Mouse (Mus musculus) intestine, embryonic 14.5 days (tissue): ENCODE results near the gene Fgfbp1. TPM values are rescaled to one million over a fixed set of nuclear protein-coding genes. Genes with fewer than 3 reads are reported as not detected.

Experiments
- ATAC-seq: fragments of 200-750 bp; cut with Nextera tagmentation; replicated peaks from 2 replicates; pipeline ENCODE4 v1.8.0; 2017; ENCODE audit warnings: low read depth, moderate number of reproducible peaks, moderate TSS enrichment, moderate library complexity; ENCODE audit not compliant: low FRiP score, low TSS enrichment
- DNase-seq: peaks from one replicate; pipeline ENCODE4 v3.0.0-alpha.2; 2018; ENCODE audit warnings: low spot score
- H3K27ac ChIP-seq: fragments of 300-500 bp; sonication (generic); 2 replicates; pipeline ENCODE4 v1.5.1; 2014; ENCODE audit warnings: low read depth, mild to moderate bottlenecking, control low read depth
- H3K27me3 ChIP-seq: fragments of 300-500 bp; sonication (generic); replicated peaks from 2 replicates; pipeline ENCODE4 v1.6.1; 2014; ENCODE audit warnings: low read length, control low read depth; ENCODE audit not compliant: control insufficient read depth, insufficient read depth
- H3K36me3 ChIP-seq: fragments of 300-500 bp; sonication (generic); 2 replicates; pipeline ENCODE4 v1.6.1; 2014; ENCODE audit warnings: low read length, control low read depth; ENCODE audit not compliant: control insufficient read depth, insufficient read depth
- H3K4me1 ChIP-seq: fragments of 300-500 bp; sonication (generic); replicated peaks from 2 replicates; pipeline ENCODE4 v1.6.1; 2014; ENCODE audit warnings: low read length, control low read depth, mixed read lengths; ENCODE audit not compliant: control insufficient read depth, insufficient read depth
- H3K4me2 ChIP-seq: fragments of 300-500 bp; sonication (generic); 2 replicates; pipeline ENCODE4 v1.6.1; 2014; ENCODE audit warnings: low read length
- H3K4me3 ChIP-seq: fragments of 300-500 bp; sonication (generic); 2 replicates; pipeline ENCODE4 v1.5.1; 2014; ENCODE audit warnings: low read depth, low read length, control low read depth, mixed read lengths
- H3K9ac ChIP-seq: fragments of 300-500 bp; sonication (generic); 2 replicates; pipeline ENCODE4 v1.6.1; 2014; ENCODE audit warnings: mild to moderate bottlenecking, low read length
- H3K9me3 ChIP-seq: fragments of 300-500 bp; sonication (generic); 2 replicates; pipeline ENCODE4 v1.6.1; 2016; ENCODE audit warnings: low read length, control low read depth; ENCODE audit not compliant: control insufficient read depth
- WGBS: fragments of 180-500 bp; shearing (Covaris S2); extraction: QIAGEN DNeasy Blood & Tissue Kit; methylation state at CpG from one replicate; pipeline ENCODE4 v1.1.7; 2014; 5-methylcytosine and 5-hydroxymethylcytosine counted together
- polyA plus RNA-seq: library from polyadenylated mRNA; unstranded; fragments of >200 nt; fragmentation: Nextera tagmentation; extraction: Ambion mirVana; gene quantifications from 2 replicates; pipeline ENCODE4 v1.2.1, GENCODE M21; 2014

Fgfbp1 gene
- polyA plus RNA-seq = 28.7 and 28.8 TPM in 2 replicates

DNA sequence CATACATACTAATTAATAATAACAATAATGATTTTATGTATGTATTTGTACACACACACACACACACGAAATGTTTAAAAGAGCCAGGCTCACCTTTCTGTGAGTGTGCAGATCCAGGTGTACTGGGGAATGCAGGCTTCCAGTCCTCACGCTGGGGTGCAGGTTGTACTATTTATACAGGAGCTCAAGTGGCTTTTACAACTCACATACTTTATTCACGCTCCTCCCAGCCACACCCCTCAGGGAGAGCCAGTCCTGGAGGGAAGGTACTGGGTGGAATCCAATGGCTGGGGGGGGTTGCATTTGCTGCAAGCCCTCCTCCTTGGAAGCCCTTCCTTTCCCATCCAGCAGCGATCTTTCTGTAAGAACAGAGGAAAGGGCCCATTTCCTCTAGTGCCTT lies at the start of gene Fgfbp1:
Gene Fgfbp1, minus strand, starts transcription at position 160 of the 400 bp plus-strand sequence.
- Histone ChIP-seq H3K4me1 (no peaks in the 10 kb centered on the region), H3K4me2 (peak within 1 kb of the TSS; percentile 11; the same call in 1 of the 2 replicates), H3K4me3 (no peak within 1 kb of the TSS), H3K27ac (no peak within 1 kb of the TSS), H3K9ac (no peak within 1 kb of the TSS), H3K36me3 (no peaks in the 10 kb centered on the region), H3K9me3 (no peaks in the 10 kb centered on the region), H3K27me3 (no peaks in the 10 kb centered on the region)
- ATAC-seq = peak; percentile 74
- 45% methylated on average over 4 of the region's 4 CpGs for WGBS
- DNase-seq = no peak

GRCm38 (mm10) chr5:43998295-43998989 lies 16.9 kb upstream of the Fgfbp1 start:
- H3K4me3 ChIP-seq = no peak overlapping the region
- no peak overlapping the region for H3K27ac ChIP-seq
- H3K4me1 ChIP-seq = no peaks in the 10 kb centered on the region
- DNase-seq (no peak), ATAC-seq (peak; percentile 43; the same call in 1 of the 2 replicates)
- no peak overlapping the region for H3K9ac ChIP-seq
- peaks cover 21% of the 10 kb centered on the region for H3K36me3 ChIP-seq
- WGBS = 86% methylated on average over 9 of the region's 9 CpGs
- H3K4me2 ChIP-seq = no peak overlapping the region
- H3K9me3 ChIP-seq = no peaks in the 10 kb centered on the region
- no peaks in the 10 kb centered on the region for H3K27me3 ChIP-seq

DNA sequence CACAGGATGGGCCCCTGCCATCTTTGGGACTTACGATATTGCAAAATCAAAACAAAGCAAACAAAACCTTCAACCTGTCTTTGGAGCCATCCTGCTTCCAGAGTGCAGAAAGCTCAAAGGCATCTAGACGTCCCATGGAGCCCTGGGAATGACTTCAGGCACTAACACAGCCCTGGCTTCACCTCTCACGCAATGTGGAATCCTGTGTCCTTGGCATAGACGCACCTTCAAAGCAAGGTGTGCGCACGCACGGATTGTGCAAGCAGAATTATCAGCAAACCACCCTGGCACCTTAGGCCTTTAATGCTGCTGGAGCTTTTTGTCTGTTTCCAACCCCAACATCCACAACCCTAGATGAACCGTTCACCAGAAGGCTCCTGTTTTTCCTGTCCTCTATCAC lies 16.0 kb upstream of the Fgfbp1 start:
- Histone ChIP-seq H3K9ac (no peak overlapping the region), H3K27me3 (no peaks in the 10 kb centered on the region), H3K27ac (no peak overlapping the region), H3K36me3 (peaks cover 19% of the 10 kb centered on the region; the same call in 1 of the 2 replicates), H3K9me3 (no peaks in the 10 kb centered on the region), H3K4me3 (no peak overlapping the region), H3K4me2 (no peak overlapping the region), H3K4me1 (no peaks in the 10 kb centered on the region)
- 83% methylated on average over 8 of the region's 8 CpGs for WGBS
- DNase-seq = no peak
- no peak for ATAC-seq

- no peak overlapping the region for H3K27ac ChIP-seq
- 84% methylated on average over 4 of the region's 4 CpGs for WGBS
- H3K4me2 ChIP-seq = no peak overlapping the region
- no peaks in the 10 kb centered on the region for H3K4me1 ChIP-seq
- no peaks in the 10 kb centered on the region for H3K9me3 ChIP-seq
- H3K36me3 ChIP-seq = peaks cover 9% of the 10 kb centered on the region; the same call in 1 of the 2 replicates
- ATAC-seq = no peak
- H3K27me3 ChIP-seq = no peaks in the 10 kb centered on the region
- H3K9ac ChIP-seq = no peak overlapping the region
- no peak for DNase-seq
- H3K4me3 ChIP-seq = no peak overlapping the region
These were observed 14.6 kb upstream of the Fgfbp1 start for GRCm38 (mm10) chr5:43996162-43996561.

DNA sequence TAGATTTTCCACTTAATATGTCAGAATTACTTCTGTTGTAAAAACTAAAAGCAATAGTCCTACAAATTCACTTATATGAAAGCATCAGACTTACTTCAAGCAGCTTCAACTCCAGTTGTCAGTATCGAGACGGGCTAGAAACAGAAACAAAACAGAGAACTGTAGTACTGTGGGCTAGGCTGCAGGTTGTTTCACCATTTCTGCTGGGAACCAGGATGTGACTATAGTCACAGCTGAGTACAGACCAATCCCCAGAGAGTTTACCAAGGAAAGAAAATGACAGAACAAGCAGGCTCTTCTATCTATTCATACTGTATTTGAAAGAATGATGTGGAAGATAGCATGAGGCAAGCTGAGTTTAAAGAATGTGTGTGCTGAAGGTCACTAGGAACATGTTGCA lies 13.4 kb upstream of the Fgfbp1 start:
- peaks cover 7% of the 10 kb centered on the region; the same call in 1 of the 2 replicates for H3K36me3 ChIP-seq
- H3K9ac ChIP-seq = no peak overlapping the region
- WGBS = 83% methylated on average over 2 of the region's 2 CpGs
- no peaks in the 10 kb centered on the region for H3K9me3 ChIP-seq
- H3K27ac ChIP-seq = no peak overlapping the region
- no peak overlapping the region for H3K4me2 ChIP-seq
- ATAC-seq (no peak), DNase-seq (no peak)
- no peaks in the 10 kb centered on the region for H3K27me3 ChIP-seq
- H3K4me1 ChIP-seq = no peaks in the 10 kb centered on the region
- H3K4me3 ChIP-seq = no peak overlapping the region

GRCm38 (mm10) chr5:43990316-43990715 lies 8.7 kb upstream of the Fgfbp1 start:
- ATAC-seq = no peak

GRCm38 (mm10) chr5:43989017-43989416 lies 7.4 kb upstream of the Fgfbp1 start:
- H3K27ac ChIP-seq = no peak overlapping the region
- H3K4me1 ChIP-seq = no peaks in the 10 kb centered on the region
- ATAC-seq = no peak
- no peaks in the 10 kb centered on the region for H3K9me3 ChIP-seq
- H3K36me3 ChIP-seq = no peaks in the 10 kb centered on the region
- no peak for DNase-seq
- 73% methylated on average over 5 of the region's 5 CpGs for WGBS
- no peaks in the 10 kb centered on the region for H3K27me3 ChIP-seq
- no peak overlapping the region for H3K9ac ChIP-seq
- H3K4me2 ChIP-seq = no peak overlapping the region
- H3K4me3 ChIP-seq = no peak overlapping the region

More at GRCm38 (mm10) chr5:43990316-43990715, 8.7 kb upstream of the Fgfbp1 start:
- Histone ChIP-seq H3K9ac (no peak overlapping the region), H3K4me1 (no peaks in the 10 kb centered on the region), H3K27ac (no peak overlapping the region), H3K27me3 (no peaks in the 10 kb centered on the region), H3K4me3 (no peak overlapping the region), H3K9me3 (no peaks in the 10 kb centered on the region), H3K4me2 (no peak overlapping the region), H3K36me3 (no peaks in the 10 kb centered on the region)
- peak; percentile 73 for DNase-seq
- 47% methylated on average over 6 of the region's 6 CpGs for WGBS

- ATAC-seq = no peak; the same call in 1 of the 2 replicates
- H3K4me1 ChIP-seq = no peaks in the 10 kb centered on the region
- no peak overlapping the region for H3K27ac ChIP-seq
- H3K4me2 ChIP-seq = no peak overlapping the region
- no peaks in the 10 kb centered on the region for H3K27me3 ChIP-seq
- no peaks in the 10 kb centered on the region for H3K36me3 ChIP-seq
- H3K9ac ChIP-seq = no peak overlapping the region
- DNase-seq = no peak
- no peaks in the 10 kb centered on the region for H3K9me3 ChIP-seq
- no peak overlapping the region for H3K4me3 ChIP-seq
These were observed 4.6 kb upstream of the Fgfbp1 start for GRCm38 (mm10) chr5:43986212-43986611.

DNA sequence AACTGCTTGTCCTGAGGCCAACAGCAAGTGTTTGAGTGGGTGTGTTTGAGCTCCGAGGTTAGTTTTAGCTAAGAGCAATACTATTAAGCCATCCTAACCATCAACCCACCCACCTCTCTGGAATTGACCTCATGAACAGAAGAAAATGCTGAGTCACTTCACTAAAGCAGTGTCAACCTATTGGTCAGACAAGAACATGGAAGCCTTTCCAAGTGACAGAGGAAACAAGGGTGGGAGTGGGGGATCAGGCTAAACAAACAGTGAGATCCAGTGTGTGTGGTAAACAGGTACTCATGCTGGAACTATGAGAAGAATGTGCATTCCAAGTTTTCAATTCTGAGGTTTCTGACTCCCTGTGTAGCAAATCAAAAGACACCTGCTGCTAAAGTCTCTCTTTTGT lies 1.3 kb upstream of the Fgfbp1 start:
- H3K27ac ChIP-seq = no peak overlapping the region

More for the DNA sequence above, 1.3 kb upstream of the Fgfbp1 start:
- no peak overlapping the region for H3K9ac ChIP-seq
- no peak overlapping the region for H3K4me2 ChIP-seq
- H3K27me3 ChIP-seq = no peaks in the 10 kb centered on the region
- H3K4me1 ChIP-seq = no peaks in the 10 kb centered on the region
- no peaks in the 10 kb centered on the region for H3K9me3 ChIP-seq
- 67% methylated on average over 1 of the region's 1 CpGs for WGBS
- H3K36me3 ChIP-seq = no peaks in the 10 kb centered on the region
- H3K4me3 ChIP-seq = no peak overlapping the region
- no peak for DNase-seq
- ATAC-seq = no peak
